Mouse (Mus musculus): ENCODE data around the gene Sox6.

The Sox6 gene

GRCm38 (mm10) chr7:115568301-115568700, 470.3 kb downstream of the Sox6 start:
- DNase-seq (ENCODE audit: extremely low spot score, low spot score), result peak; percentile 38

GRCm38 (mm10) chr7:115566818-115567217, 471.8 kb downstream of the Sox6 start:
- DNase-seq (ENCODE audit: extremely low spot score, low spot score), result no peak

- DNase-seq (ENCODE audit: extremely low spot score, low spot score), result no peak
These were observed 473.6 kb downstream of the Sox6 start for GRCm38 (mm10) chr7:115565060-115565426.

GRCm38 (mm10) chr7:115564359-115565059, 474.1 kb downstream of the Sox6 start:
- no peak for DNase-seq (ENCODE audit: extremely low spot score, low spot score)

- DNase-seq (ENCODE audit: extremely low spot score, low spot score), result no peak
These were observed 481.9 kb downstream of the Sox6 start for GRCm38 (mm10) chr7:115556677-115557076.

GRCm38 (mm10) chr7:115550197-115550804, 488.3 kb downstream of the Sox6 start:
- DNase-seq (ENCODE audit: extremely low spot score, low spot score), result no peak

- no peak for DNase-seq (ENCODE audit: extremely low spot score, low spot score)
These were observed 488.9 kb downstream of the Sox6 start for GRCm38 (mm10) chr7:115549670-115550069.

- no peak for DNase-seq (ENCODE audit: extremely low spot score, low spot score)
These were observed 492.8 kb downstream of the Sox6 start for GRCm38 (mm10) chr7:115545585-115546374.

GRCm38 (mm10) chr7:115543596-115543995, 495.0 kb downstream of the Sox6 start:
- no peak for DNase-seq (ENCODE audit: extremely low spot score, low spot score)

- DNase-seq (ENCODE audit: extremely low spot score, low spot score), result no peak
These were observed 498.3 kb downstream of the Sox6 start for GRCm38 (mm10) chr7:115540261-115540660.

- no peak for DNase-seq (ENCODE audit: extremely low spot score, low spot score)
These were observed 499.6 kb downstream of the Sox6 start for GRCm38 (mm10) chr7:115539003-115539402.

- DNase-seq (ENCODE audit: extremely low spot score, low spot score), result no peak
These were observed 501.0 kb downstream of the Sox6 start for GRCm38 (mm10) chr7:115537636-115538035.

- no peak for DNase-seq (ENCODE audit: extremely low spot score, low spot score)
These were observed 502.1 kb downstream of the Sox6 start for GRCm38 (mm10) chr7:115536521-115536920.

GRCm38 (mm10) chr7:115531875-115532274, 506.7 kb downstream of the Sox6 start:
- DNase-seq (ENCODE audit: extremely low spot score, low spot score), result no peak

GRCm38 (mm10) chr7:115531217-115531616, 507.4 kb downstream of the Sox6 start:
- no peak for DNase-seq (ENCODE audit: extremely low spot score, low spot score)

- DNase-seq (ENCODE audit: extremely low spot score, low spot score), result no peak
These were observed 520.9 kb downstream of the Sox6 start for GRCm38 (mm10) chr7:115517701-115518100.

GRCm38 (mm10) chr7:115513681-115514080, 524.9 kb downstream of the Sox6 start:
- no peak for DNase-seq (ENCODE audit: extremely low spot score, low spot score)

GRCm38 (mm10) chr7:115511777-115512176, 526.8 kb downstream of the Sox6 start:
- DNase-seq (ENCODE audit: extremely low spot score, low spot score), result no peak

GRCm38 (mm10) chr7:115511091-115511490, 527.5 kb downstream of the Sox6 start:
- no peak for DNase-seq (ENCODE audit: extremely low spot score, low spot score)

GRCm38 (mm10) chr7:115510045-115510444, 528.6 kb downstream of the Sox6 start:
- DNase-seq (ENCODE audit: extremely low spot score, low spot score), result no peak

- DNase-seq (ENCODE audit: extremely low spot score, low spot score), result no peak
These were observed 532.2 kb downstream of the Sox6 start for GRCm38 (mm10) chr7:115506385-115506784.

GRCm38 (mm10) chr7:115501497-115501896, 537.1 kb downstream of the Sox6 start:
- no peak for DNase-seq (ENCODE audit: extremely low spot score, low spot score)
